Mouse (Mus musculus) liver, embryonic 15.5 days (tissue): ENCODE results near the gene Asb6. TPM values are rescaled to one million over a fixed set of nuclear protein-coding genes. Genes with fewer than 3 reads are reported as not detected.
A peak's percentile ranks its signal among the peaks of the same experiment; 100 is the strongest.

Experiments
- ATAC-seq: fragments of 200-750 bp; cut with Nextera tagmentation; 2 replicates; pipeline ENCODE4 v1.8.0; 2017; ENCODE audit warnings: moderate number of reproducible peaks, mild to moderate bottlenecking, moderate library complexity; ENCODE audit not compliant: insufficient read depth
- H3K27ac ChIP-seq: fragments of 300-500 bp; sonication (generic); replicated peaks from 2 replicates; pipeline ENCODE4 v1.5.1; 2015; ENCODE audit warnings: mild to moderate bottlenecking, inconsistent platforms
- H3K27me3 ChIP-seq: fragments of 300-500 bp; sonication (generic); 2 replicates; pipeline ENCODE4 v1.6.1; 2015; ENCODE audit warnings: mild to moderate bottlenecking, inconsistent platforms
- H3K36me3 ChIP-seq: fragments of 300-500 bp; sonication (generic); replicated peaks from 2 replicates; pipeline ENCODE4 v1.6.1; 2015; ENCODE audit warnings: moderate library complexity, mild to moderate bottlenecking, inconsistent platforms
- H3K4me1 ChIP-seq: fragments of 300-500 bp; sonication (generic); replicated peaks from 2 replicates; pipeline ENCODE4 v1.6.1; 2015; ENCODE audit warnings: inconsistent platforms
- H3K4me2 ChIP-seq: fragments of 300-500 bp; sonication (generic); 2 replicates; pipeline ENCODE4 v1.6.1; 2015; ENCODE audit warnings: moderate library complexity, mild to moderate bottlenecking, inconsistent platforms
- H3K4me3 ChIP-seq: fragments of 300-500 bp; sonication (generic); replicated peaks from 2 replicates; pipeline ENCODE4 v1.5.1; 2015; ENCODE audit warnings: mild to moderate bottlenecking, inconsistent platforms
- H3K9ac ChIP-seq: fragments of 300-500 bp; sonication (generic); 2 replicates; pipeline ENCODE4 v1.6.1; 2015; ENCODE audit warnings: moderate library complexity, mild to moderate bottlenecking, inconsistent platforms
- H3K9me3 ChIP-seq: fragments of 300-500 bp; sonication (generic); replicated peaks from 2 replicates; pipeline ENCODE4 v1.6.1; 2016; ENCODE audit warnings: inconsistent platforms
- WGBS: fragments of 180-500 bp; shearing (Covaris S2); methylation state at CpG from one replicate; pipeline ENCODE4 v1.1.7; 2015; ENCODE audit warnings: mixed read lengths; ENCODE audit not compliant: insufficient replicate concordance; 5-methylcytosine and 5-hydroxymethylcytosine counted together
- polyA plus RNA-seq: library from polyadenylated mRNA; unstranded; fragments of >200 nt; fragmentation: Nextera tagmentation; extraction: Ambion mirVana; gene quantifications from 2 replicates; pipeline ENCODE4 v1.2.1, GENCODE M21; 2015

Asb6 gene
- polyA plus RNA-seq, 1 experiment from 2014 or later, result 30.0 TPM

DNA sequence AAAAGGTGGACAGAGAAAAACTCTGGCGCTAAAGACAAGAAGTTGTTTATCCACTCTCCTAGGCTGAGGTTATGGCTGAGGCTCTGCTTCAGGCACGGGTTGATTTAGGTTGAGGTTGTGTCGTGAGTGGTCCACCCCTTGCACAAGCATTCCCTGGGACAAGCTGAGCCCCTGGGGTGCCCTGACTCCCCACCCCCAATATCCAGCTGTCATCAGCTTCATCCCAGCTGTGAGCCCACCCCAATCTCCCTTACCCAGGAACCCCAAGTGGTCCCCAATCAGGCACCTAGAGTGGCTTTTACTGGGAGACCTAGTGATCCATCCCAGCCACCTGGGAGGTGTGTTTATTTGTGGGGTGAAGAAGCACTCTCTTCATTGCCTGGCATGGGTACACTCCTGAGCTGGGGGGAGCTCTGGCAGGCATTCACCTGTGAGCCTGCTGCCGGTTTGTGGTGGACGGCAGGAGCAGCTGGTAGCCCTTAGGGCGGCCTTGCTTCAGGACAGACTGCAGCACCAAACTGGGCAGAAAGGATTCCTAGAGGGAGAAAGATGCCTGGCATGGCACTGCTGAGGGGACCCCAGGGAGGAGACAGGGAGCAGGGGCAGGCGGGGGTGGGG is 34.8 kb downstream of the Asb6 start:
- no peak for ATAC-seq
- Histone ChIP-seq H3K9ac (peak overlapping the region; percentile 45), H3K36me3 (no peaks in the 10 kb centered on the region), H3K4me3 (peak overlapping the region; percentile 46), H3K4me1 (peaks cover 26% of the 10 kb centered on the region), H3K27ac (no peak overlapping the region), H3K4me2 (peak overlapping the region; percentile 77), H3K9me3 (no peaks in the 10 kb centered on the region), H3K27me3 (peaks cover 62% of the 10 kb centered on the region)
- WGBS, result 57% methylated on average over 7 of the region's 7 CpGs

DNA sequence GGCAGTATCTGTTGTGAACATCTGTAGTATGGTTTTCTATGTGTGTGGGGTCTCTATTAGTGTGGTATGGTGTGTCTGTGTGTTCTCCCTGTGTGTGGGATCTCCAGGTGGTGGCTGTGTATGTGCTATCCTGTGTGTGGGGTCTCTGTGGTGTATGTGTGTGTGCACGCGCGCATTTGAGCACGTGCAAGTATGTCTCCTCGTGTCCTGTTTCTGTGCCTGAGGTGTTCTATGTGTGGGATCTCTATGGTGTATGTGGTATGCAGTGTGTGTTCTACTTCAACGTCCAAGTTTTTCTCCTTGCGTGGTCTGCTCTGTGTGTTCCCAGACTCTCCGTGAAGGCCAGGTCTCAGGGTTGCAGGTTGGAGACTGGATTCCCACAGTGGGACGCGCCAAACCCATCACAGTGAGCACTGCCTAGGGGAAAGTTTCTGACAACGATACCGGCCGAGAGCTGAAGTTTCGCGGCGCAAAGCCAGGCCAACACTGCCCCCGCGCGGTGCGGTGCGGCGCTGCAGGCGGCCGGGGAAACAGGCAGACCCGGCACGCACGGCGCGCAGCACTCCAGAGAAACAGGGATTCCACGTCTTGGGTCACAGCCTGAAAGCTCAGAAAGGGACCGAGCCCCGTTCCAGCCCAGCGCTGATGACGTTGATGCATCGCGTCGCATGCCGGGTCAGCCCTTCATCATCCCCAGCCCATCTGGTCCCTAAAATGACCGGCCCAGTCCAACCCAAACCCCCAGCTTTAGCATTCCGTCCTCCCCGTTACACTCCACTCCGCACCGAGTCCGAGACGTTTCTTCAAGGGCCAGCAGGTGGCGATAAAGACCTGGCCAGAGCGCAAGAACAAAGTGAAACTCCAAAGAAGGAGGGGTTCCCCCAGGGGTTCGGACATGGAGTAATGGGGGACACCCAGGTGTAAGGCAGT is 35.7 kb downstream of the Asb6 start:
- Histone ChIP-seq H3K36me3 (no peaks in the 10 kb centered on the region), H3K4me3 (peak overlapping the region; percentile 46), H3K4me2 (peak overlapping the region; percentile 77), H3K27me3 (peaks cover 53% of the 10 kb centered on the region), H3K4me1 (peaks cover 26% of the 10 kb centered on the region), H3K27ac (peak overlapping the region; percentile 45; the same call in 1 of the 2 replicates), H3K9ac (peak overlapping the region; percentile 45), H3K9me3 (no peaks in the 10 kb centered on the region)
- ATAC-seq, result peak; percentile 71
- 5% methylated on average over 48 of the region's 48 CpGs for WGBS

DNA sequence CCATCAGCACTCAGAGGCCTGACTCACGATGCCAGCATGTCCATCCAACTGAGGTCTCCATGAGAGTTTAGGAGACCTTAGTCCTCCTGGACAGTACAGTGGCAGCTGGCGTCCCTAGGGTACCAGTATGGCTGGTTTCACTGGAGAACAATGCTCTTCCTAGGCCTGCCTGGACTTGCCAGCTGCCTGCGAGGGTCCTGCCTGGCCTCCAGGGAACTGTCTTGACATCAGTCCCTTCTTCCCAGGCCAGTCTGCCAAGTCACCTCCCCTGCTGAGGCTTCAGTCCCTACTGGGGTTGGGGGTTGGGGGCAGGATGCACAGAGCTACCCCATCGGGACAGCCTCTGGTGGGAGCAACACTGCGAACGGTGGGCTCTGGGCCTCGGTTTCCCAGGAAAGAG is 38.1 kb downstream of the Asb6 start:
- 72% methylated on average over 7 of the region's 7 CpGs for WGBS
- Histone ChIP-seq H3K36me3 (no peaks in the 10 kb centered on the region), H3K9me3 (no peaks in the 10 kb centered on the region), H3K4me3 (no peak overlapping the region), H3K27ac (no peak overlapping the region), H3K4me2 (no peak overlapping the region), H3K9ac (no peak overlapping the region), H3K4me1 (peaks cover 26% of the 10 kb centered on the region), H3K27me3 (peaks cover 37% of the 10 kb centered on the region)
- no peak for ATAC-seq

DNA sequence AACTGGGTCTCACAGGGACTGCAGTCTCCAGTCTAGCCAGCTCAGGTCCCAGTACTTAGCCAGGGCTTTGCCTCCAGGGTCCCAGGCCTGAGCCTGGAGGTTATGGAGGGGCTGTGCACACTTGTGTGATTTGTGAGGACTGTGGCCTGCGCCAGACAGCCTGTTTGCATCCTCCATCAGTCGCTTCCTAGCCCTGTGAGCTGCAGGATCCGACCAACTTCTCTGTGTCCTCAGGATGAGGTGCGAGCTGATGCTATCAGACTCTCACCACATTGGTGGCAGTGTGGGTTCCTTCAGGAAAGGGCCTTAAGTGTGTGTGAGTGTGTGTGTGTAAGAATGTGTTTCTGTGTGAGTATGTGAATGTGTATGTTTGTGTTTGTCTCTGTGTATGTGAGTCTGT is 42.7 kb downstream of the Asb6 start:
- no peaks in the 10 kb centered on the region for H3K9me3 ChIP-seq
- H3K9ac ChIP-seq, result no peak overlapping the region
- no peak overlapping the region for H3K4me3 ChIP-seq
- no peaks in the 10 kb centered on the region for H3K36me3 ChIP-seq
- H3K4me2 ChIP-seq, result no peak overlapping the region
- no peak overlapping the region for H3K27ac ChIP-seq
- no peak for ATAC-seq
- H3K27me3 ChIP-seq, result peaks cover 46% of the 10 kb centered on the region
- 29% methylated on average over 4 of the region's 4 CpGs for WGBS
- peaks cover 22% of the 10 kb centered on the region for H3K4me1 ChIP-seq

DNA sequence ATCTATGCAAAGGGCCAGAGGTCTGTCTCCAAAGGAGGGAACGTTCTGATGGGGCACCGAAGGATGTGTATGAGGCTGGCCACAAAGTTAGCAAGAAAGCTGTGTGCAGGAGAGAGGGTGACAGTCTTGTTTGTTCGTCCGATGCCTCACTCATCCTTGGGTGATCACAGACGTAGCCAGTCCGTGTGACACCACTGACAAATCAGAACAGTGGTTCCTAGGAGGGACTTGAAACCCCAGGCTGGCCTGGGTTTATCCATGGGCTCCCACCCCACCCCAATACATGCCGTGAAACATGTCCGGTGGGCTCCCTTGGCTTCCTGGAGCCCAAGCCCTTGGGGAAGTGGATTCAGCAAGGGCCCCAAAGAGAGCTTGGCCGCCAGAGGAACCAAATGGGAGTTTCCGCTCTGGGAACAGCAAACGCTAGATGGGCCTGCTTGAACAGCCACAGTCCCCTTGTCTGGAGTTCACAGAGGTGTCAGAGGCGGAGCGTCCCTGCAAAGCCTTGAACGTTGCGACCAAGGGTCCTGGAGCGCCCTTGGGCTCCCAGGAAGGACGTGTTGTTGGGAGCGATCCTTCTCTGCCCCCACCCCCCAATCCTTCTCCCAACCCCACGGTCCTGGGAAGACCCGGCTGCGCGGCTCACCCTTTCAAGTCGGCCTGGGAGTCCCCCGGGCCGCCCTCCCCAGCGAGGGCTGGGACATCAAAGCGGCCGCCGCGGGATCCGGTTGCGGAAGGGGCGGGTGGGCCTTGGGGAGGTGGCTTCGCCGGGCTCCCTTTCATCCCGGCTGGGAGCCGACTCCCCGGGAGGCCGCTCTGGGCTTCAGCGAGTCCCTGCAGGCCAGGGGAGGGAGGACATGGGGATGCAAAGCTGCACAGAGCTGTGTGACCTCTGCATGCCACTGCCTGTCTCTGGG is 45.8 kb downstream of the Asb6 start:
- peak overlapping the region; percentile 38 for H3K4me3 ChIP-seq
- no peaks in the 10 kb centered on the region for H3K36me3 ChIP-seq
- H3K27me3 ChIP-seq, result peaks cover 42% of the 10 kb centered on the region
- H3K27ac ChIP-seq, result peak overlapping the region; percentile 29
- H3K9me3 ChIP-seq, result no peaks in the 10 kb centered on the region
- H3K4me1 ChIP-seq, result peaks cover 23% of the 10 kb centered on the region
- peak overlapping the region; percentile 64 for H3K4me2 ChIP-seq
- WGBS, result 6% methylated on average over 37 of the region's 40 CpGs
- peak; percentile 20 for ATAC-seq
- H3K9ac ChIP-seq, result no peak overlapping the region

DNA sequence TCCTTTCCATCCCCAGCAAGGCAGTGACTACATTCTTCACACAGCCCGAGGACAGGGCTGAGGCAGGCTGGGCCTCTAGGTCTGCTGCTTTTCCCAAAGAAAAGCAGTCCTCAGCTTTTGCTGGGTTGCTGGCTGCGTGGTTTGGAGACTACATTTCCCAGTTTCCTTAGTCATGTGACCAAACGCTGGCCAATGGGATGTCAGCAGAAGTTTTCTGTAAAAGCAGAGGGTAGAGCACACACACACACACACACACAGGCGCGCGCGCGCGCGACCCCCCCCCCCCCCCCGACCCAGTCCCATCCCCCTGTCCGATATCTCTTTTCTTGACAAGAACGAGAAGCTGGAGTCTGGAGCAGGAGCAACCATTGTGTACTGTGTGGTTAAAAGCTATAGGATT is 46.8 kb downstream of the Asb6 start:
- Histone ChIP-seq H3K4me3 (peak overlapping the region; percentile 25), H3K9ac (no peak overlapping the region), H3K36me3 (no peaks in the 10 kb centered on the region), H3K9me3 (no peaks in the 10 kb centered on the region), H3K27ac (0 out of 2 replicates have a peak overlapping the region, but pooled peaks have one; percentile 7), H3K27me3 (peaks cover 42% of the 10 kb centered on the region), H3K4me1 (peaks cover 28% of the 10 kb centered on the region), H3K4me2 (peak overlapping the region; percentile 64)
- no peak for ATAC-seq
- 1% methylated on average over 13 of the region's 13 CpGs for WGBS

DNA sequence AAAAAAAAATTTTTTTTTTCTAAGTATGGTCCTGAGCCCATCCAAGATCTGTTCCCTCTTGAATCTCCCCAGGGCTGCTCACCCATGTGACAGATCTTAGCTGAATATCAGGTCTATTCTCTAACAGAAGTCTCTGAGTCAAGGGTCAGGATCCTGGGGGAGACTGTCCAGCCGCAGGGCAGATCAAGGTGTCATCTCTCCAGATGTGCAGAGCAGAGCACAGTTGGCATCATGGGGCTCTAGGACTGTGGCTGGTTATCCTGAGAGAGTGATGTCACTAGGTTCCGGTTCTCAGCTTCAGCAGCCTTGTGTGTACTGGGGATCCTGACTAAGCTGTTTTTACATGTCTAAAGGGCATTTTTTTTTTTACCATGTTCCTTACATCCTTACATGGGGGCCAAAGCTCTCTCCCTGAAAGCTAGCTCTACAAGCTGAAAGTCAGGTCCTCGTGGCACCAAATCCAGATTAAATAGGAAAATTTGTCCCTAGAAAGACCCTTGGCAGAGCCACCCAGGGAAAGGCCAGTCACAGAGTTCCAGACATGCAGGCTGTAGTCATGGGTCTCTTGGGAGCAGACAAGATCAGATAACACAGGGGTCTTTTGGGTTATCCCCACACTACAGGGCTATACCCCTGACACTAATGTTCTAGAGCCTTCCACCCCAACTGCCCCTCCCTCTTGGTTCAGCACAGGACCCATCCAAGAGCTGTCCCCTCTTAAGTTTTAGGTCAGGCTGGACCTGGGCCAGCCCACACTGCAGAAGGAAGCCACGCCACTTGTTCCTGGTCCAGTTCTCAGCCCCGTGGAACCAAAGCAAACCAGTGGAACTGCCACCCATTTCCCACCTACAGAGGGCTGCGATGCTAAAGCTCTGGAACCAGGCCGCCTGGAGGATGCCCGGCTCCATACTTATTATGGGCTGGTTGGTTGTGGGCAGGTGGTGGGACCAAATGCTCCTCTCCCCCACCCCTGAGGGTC is 47.5 kb downstream of the Asb6 start:
- ATAC-seq, result no peak
- Histone ChIP-seq H3K9me3 (no peaks in the 10 kb centered on the region), H3K27ac (0 out of 2 replicates have a peak overlapping the region, but pooled peaks have one; percentile 7), H3K27me3 (peaks cover 40% of the 10 kb centered on the region), H3K4me2 (peak overlapping the region; percentile 64), H3K36me3 (no peaks in the 10 kb centered on the region), H3K4me3 (no peak overlapping the region), H3K9ac (no peak overlapping the region), H3K4me1 (peaks cover 34% of the 10 kb centered on the region)
- WGBS, result 60% methylated on average over 8 of the region's 8 CpGs

DNA sequence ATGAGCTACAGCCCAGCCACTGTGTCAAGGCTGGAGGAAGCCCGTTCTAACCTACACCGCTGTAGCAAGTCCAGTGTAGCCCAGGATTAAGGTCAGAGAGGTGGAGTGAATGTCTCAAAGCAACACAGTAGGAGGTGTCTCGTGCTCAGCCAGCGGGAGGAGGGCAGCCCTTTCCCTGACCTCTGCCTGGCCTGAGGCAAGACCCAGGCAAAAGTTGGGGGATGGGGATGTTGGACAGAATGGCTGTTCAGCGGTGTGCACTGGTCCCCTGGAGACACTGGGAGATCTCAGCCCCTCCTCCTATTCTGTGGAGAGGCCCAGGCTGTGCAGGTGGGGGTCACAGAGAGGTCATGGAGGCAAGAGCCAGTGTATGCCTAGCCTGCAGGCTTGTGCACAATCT is 50.9 kb downstream of the Asb6 start:
- Histone ChIP-seq H3K36me3 (no peaks in the 10 kb centered on the region), H3K4me2 (no peak overlapping the region), H3K9ac (no peak overlapping the region), H3K9me3 (no peaks in the 10 kb centered on the region), H3K4me1 (peaks cover 36% of the 10 kb centered on the region), H3K27me3 (peaks cover 6% of the 10 kb centered on the region), H3K27ac (no peak overlapping the region), H3K4me3 (no peak overlapping the region)
- WGBS, result 46% methylated on average over 5 of the region's 5 CpGs
- ATAC-seq, result peak; percentile 36; the same call in 1 of the 2 replicates

DNA sequence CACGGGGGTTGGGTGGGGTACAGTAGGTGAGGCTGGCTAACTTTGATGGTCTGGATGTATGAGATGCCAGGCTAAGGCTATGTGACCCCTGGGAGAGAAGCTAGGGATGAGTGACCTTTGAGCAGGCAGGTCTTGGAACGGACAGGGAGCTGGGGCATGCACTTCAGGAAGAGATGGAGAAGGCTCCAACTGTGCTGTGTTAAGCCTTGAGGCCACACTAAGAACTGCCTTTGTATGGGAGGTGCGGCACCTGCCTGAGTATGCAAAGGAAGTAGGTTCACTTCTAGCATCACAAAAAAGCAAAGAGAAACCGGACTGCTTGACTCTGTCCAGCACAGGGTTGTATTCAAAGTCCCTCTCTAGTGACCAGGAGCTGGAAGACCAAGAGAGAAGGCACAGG is 51.9 kb downstream of the Asb6 start:
- Histone ChIP-seq H3K27me3 (no peaks in the 10 kb centered on the region), H3K4me1 (peaks cover 36% of the 10 kb centered on the region), H3K27ac (no peak overlapping the region), H3K4me2 (no peak overlapping the region), H3K9ac (no peak overlapping the region), H3K36me3 (no peaks in the 10 kb centered on the region), H3K9me3 (no peaks in the 10 kb centered on the region), H3K4me3 (no peak overlapping the region)
- no peak for ATAC-seq
- 65% methylated on average over 4 of the region's 4 CpGs for WGBS

DNA sequence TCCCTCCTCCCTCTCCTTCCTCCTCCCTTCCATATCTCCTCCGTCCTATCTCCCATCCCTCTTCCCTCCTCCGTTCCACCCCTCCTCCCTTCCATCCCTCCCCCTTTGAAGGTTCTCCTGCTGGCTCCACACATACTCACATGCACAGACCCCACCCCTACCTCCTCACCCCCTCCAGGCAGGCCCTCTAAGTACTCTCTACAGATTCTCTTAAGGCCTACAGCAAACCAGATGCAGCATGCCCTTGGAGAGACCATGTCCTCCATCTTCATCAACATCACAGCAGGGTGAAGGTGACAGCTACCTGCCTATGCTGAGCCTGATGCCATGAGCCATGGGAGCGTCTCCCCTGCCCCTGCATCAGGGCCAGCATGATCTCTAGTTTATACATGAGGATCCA is 52.9 kb downstream of the Asb6 start:
- Histone ChIP-seq H3K27me3 (no peaks in the 10 kb centered on the region), H3K9ac (no peak overlapping the region), H3K4me3 (no peak overlapping the region), H3K4me1 (peaks cover 41% of the 10 kb centered on the region), H3K4me2 (no peak overlapping the region), H3K9me3 (no peaks in the 10 kb centered on the region), H3K36me3 (no peaks in the 10 kb centered on the region), H3K27ac (no peak overlapping the region)
- WGBS, result 66% methylated on average over 3 of the region's 3 CpGs
- no peak for ATAC-seq
